Mouse (Mus musculus): ENCODE measurements around the gene Gabrd. TPM values are rescaled to one million over a fixed set of nuclear protein-coding genes. Genes with fewer than 3 reads are reported as not detected.
A peak's percentile ranks its signal among the peaks of the same experiment; 100 is the strongest.

Gene Gabrd
- polyA plus RNA-seq, 1 experiment from 2014 or later: not detected

DNA sequence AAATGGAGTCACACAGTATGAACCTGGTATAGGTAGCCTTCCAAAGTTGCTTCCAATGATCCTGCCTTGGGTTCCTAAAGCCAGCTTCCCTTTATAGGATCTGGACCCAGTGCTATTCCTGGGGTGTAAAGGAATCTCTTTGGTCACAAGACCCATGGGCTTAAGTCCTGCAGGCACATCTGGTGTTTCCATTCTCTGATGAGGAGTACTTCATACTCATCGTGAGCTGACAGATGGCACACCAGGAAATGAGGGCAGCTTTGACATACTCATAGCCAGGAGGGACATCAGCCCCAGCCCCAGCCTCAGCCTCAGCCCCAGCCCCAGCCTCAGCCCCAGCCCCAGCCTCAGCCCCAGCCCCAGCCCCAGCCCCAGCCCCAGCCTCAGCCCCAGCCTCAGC, 4.6 kb upstream of the Gabrd start:
- WGBS: 72% methylated on average over 1 of the region's 1 CpGs
- ATAC-seq (replicated peaks; ENCODE audit: insufficient number of reproducible peaks, low FRiP score, low TSS enrichment, low read depth) (no peak), DNase-seq (ENCODE audit: low spot score) (no peak)
- H3K9ac ChIP-seq (replicated peaks; ENCODE audit: low read length): no peak overlapping the region
- no peak overlapping the region for H3K27ac ChIP-seq (replicated peaks; ENCODE audit: low read depth, low read length)
- no peaks in the 10 kb centered on the region for H3K9me3 ChIP-seq (replicated peaks; ENCODE audit: control insufficient read depth, low read length)
- H3K4me3 ChIP-seq (ENCODE audit: low read depth, low read length): no peak overlapping the region
- H3K4me2 ChIP-seq (ENCODE audit: low read depth, low read length): no peak overlapping the region
- no peaks in the 10 kb centered on the region for H3K4me1 ChIP-seq (ENCODE audit: control insufficient read depth, insufficient read depth, low read length)
- H3K27me3 ChIP-seq (ENCODE audit: control insufficient read depth, insufficient read depth, low read length): peaks cover 8% of the 10 kb centered on the region
- no peaks in the 10 kb centered on the region for H3K36me3 ChIP-seq (replicated peaks; ENCODE audit: control insufficient read depth, insufficient read depth, low read depth, low read length)

DNA sequence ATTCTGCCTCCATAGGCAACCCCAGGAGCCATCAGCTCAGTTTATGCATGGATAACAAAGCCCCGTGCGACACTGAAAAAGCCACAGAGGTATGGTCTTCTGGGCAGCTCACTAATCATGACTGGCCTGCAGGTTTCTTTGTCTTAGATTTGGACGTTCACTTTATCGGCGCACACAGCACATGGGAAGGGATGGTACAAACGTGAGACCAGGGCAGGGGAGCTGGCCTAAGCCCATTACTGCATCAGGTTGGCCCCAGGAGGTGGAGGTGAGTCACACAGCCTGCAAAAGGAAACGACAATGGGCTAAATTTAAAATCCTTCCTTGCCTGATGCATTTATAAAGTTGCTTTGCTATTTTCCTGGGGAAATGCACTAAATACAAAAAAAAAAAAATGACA, 3.2 kb upstream of the Gabrd start:
- H3K9me3 ChIP-seq (replicated peaks; ENCODE audit: control insufficient read depth, low read length): no peaks in the 10 kb centered on the region
- no peak overlapping the region for H3K9ac ChIP-seq (replicated peaks; ENCODE audit: low read length)
- H3K4me3 ChIP-seq (ENCODE audit: low read depth, low read length): no peak overlapping the region
- WGBS: 70% methylated on average over 7 of the region's 7 CpGs
- DNase-seq (ENCODE audit: low spot score) (no peak), ATAC-seq (replicated peaks; ENCODE audit: insufficient number of reproducible peaks, low FRiP score, low TSS enrichment, low read depth) (no peak)
- no peaks in the 10 kb centered on the region for H3K4me1 ChIP-seq (ENCODE audit: control insufficient read depth, insufficient read depth, low read length)
- no peak overlapping the region for H3K27ac ChIP-seq (replicated peaks; ENCODE audit: low read depth, low read length)
- peaks cover 15% of the 10 kb centered on the region for H3K27me3 ChIP-seq (ENCODE audit: control insufficient read depth, insufficient read depth, low read length)
- H3K4me2 ChIP-seq (ENCODE audit: low read depth, low read length): no peak overlapping the region
- no peaks in the 10 kb centered on the region for H3K36me3 ChIP-seq (replicated peaks; ENCODE audit: control insufficient read depth, insufficient read depth, low read depth, low read length)

DNA sequence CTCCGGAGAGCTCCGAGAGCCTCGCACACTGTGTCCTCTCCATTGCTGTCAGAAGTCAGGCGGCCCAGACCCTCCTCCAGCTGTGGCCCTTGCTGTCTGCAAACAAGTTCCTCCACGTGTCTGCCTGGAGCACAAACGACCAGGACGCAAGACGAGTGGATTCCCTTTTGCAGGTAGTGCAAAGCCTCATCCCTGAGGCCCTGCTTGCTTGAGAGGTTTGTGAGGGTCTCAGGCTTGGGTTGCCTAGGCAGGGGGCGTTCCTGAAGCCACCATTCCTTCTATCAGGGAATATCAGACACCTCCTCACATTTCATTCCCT, 269 bp upstream of the Gabrd start:
- no peaks in the 10 kb centered on the region for H3K9me3 ChIP-seq (replicated peaks; ENCODE audit: control insufficient read depth, low read length)
- H3K4me1 ChIP-seq (ENCODE audit: control insufficient read depth, insufficient read depth, low read length): no peaks in the 10 kb centered on the region
- WGBS: 4% methylated on average over 9 of the region's 9 CpGs
- H3K4me3 ChIP-seq (ENCODE audit: low read depth, low read length): peak overlapping the region; percentile 31
- H3K27ac ChIP-seq (replicated peaks; ENCODE audit: low read depth, low read length): no peak overlapping the region
- H3K27me3 ChIP-seq (ENCODE audit: control insufficient read depth, insufficient read depth, low read length): peaks cover 15% of the 10 kb centered on the region
- H3K4me2 ChIP-seq (ENCODE audit: low read depth, low read length): peak overlapping the region; percentile 64
- H3K36me3 ChIP-seq (replicated peaks; ENCODE audit: control insufficient read depth, insufficient read depth, low read depth, low read length): no peaks in the 10 kb centered on the region
- DNase-seq (ENCODE audit: low spot score) (no peak), ATAC-seq (replicated peaks; ENCODE audit: insufficient number of reproducible peaks, low FRiP score, low TSS enrichment, low read depth) (no peak)
- H3K9ac ChIP-seq (replicated peaks; ENCODE audit: low read length): no peak overlapping the region

DNA sequence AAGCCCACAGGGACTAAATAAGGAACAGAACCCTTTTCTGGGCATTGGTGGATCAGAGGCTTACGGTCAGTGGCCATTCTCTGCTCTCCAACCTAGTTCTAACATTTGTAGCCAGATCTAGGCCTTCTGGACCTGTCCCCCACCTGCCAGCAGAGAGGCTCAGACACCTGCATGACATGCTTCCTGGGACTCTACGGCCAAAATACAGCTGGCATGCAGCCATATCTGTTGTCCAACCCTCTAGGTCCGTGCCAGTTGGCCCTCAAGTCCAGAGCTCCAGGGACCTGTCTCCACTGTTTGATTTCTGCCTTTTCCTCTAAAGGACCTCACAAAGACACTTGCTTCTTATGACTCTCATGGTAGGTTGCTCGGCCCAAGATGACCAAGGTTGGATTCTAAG, 1.2 kb downstream of the Gabrd start:
- DNase-seq (ENCODE audit: low spot score) (no peak), ATAC-seq (replicated peaks; ENCODE audit: insufficient number of reproducible peaks, low FRiP score, low TSS enrichment, low read depth) (no peak)
- no peaks in the 10 kb centered on the region for H3K36me3 ChIP-seq (replicated peaks; ENCODE audit: control insufficient read depth, insufficient read depth, low read depth, low read length)
- no peaks in the 10 kb centered on the region for H3K9me3 ChIP-seq (replicated peaks; ENCODE audit: control insufficient read depth, low read length)
- H3K27me3 ChIP-seq (ENCODE audit: control insufficient read depth, insufficient read depth, low read length): peaks cover 15% of the 10 kb centered on the region
- H3K9ac ChIP-seq (replicated peaks; ENCODE audit: low read length): no peak overlapping the region
- no peaks in the 10 kb centered on the region for H3K4me1 ChIP-seq (ENCODE audit: control insufficient read depth, insufficient read depth, low read length)
- no peak overlapping the region for H3K4me3 ChIP-seq (ENCODE audit: low read depth, low read length)
- no peak overlapping the region for H3K4me2 ChIP-seq (ENCODE audit: low read depth, low read length)
- WGBS: 87% methylated on average over 4 of the region's 4 CpGs
- H3K27ac ChIP-seq (replicated peaks; ENCODE audit: low read depth, low read length): no peak overlapping the region

DNA sequence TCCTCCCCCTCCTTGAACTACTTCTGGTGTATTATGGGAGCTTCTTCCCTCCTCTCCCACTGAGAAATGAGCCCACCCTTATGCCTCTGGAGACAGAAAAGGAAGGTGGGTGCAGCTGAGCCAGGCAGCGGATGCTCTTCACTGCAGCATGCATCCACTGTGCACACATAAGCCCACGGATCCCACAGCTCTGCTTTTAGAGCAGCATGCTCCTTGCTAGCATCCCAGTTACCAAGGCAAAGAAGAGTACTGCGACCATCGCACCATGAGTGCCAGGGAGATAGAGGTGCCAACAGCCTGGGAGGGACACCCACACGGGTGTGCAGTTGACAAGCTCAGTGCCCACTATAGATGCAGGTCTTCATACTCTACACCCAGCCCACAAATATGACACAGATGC, 2.4 kb downstream of the Gabrd start:
- no peaks in the 10 kb centered on the region for H3K4me1 ChIP-seq (ENCODE audit: control insufficient read depth, insufficient read depth, low read length)
- ATAC-seq (replicated peaks; ENCODE audit: insufficient number of reproducible peaks, low FRiP score, low TSS enrichment, low read depth) (no peak), DNase-seq (ENCODE audit: low spot score) (no peak)
- WGBS: 79% methylated on average over 5 of the region's 5 CpGs
- no peak overlapping the region for H3K27ac ChIP-seq (replicated peaks; ENCODE audit: low read depth, low read length)
- H3K4me3 ChIP-seq (ENCODE audit: low read depth, low read length): no peak overlapping the region
- no peak overlapping the region for H3K4me2 ChIP-seq (ENCODE audit: low read depth, low read length)
- no peaks in the 10 kb centered on the region for H3K36me3 ChIP-seq (replicated peaks; ENCODE audit: control insufficient read depth, insufficient read depth, low read depth, low read length)
- peaks cover 15% of the 10 kb centered on the region for H3K27me3 ChIP-seq (ENCODE audit: control insufficient read depth, insufficient read depth, low read length)
- H3K9ac ChIP-seq (replicated peaks; ENCODE audit: low read length): no peak overlapping the region
- no peaks in the 10 kb centered on the region for H3K9me3 ChIP-seq (replicated peaks; ENCODE audit: control insufficient read depth, low read length)

DNA sequence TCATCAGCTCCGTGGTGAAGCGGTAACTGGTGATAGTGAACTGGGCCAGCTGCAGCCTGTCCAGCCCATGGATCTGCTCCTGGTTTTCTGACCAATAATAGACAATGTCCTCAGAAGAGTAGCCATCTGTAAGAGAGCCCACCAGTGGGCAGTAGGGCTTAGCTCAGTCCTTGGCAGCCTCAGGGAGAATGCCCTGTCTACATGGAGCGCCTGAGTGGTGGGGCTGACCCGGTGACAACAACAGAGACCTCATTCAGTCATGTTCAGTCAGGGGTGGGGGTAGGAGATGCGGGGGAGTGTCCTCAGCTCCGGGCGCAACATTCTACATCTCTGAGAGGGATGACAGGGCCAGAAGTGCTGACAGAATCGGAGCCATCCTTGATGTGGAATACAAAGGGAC, 10.7 kb downstream of the Gabrd start:
- no peak overlapping the region for H3K27ac ChIP-seq (replicated peaks; ENCODE audit: low read depth, low read length)
- no peaks in the 10 kb centered on the region for H3K4me1 ChIP-seq (ENCODE audit: control insufficient read depth, insufficient read depth, low read length)
- WGBS: 71% methylated on average over 8 of the region's 8 CpGs
- H3K4me2 ChIP-seq (ENCODE audit: low read depth, low read length): no peak overlapping the region
- no peak overlapping the region for H3K9ac ChIP-seq (replicated peaks; ENCODE audit: low read length)
- ATAC-seq (replicated peaks; ENCODE audit: insufficient number of reproducible peaks, low FRiP score, low TSS enrichment, low read depth): no peak
- H3K36me3 ChIP-seq (replicated peaks; ENCODE audit: control insufficient read depth, insufficient read depth, low read depth, low read length): no peaks in the 10 kb centered on the region
- DNase-seq (ENCODE audit: low spot score): no peak
- no peaks in the 10 kb centered on the region for H3K27me3 ChIP-seq (ENCODE audit: control insufficient read depth, insufficient read depth, low read length)
- no peak overlapping the region for H3K4me3 ChIP-seq (ENCODE audit: low read depth, low read length)
- no peaks in the 10 kb centered on the region for H3K9me3 ChIP-seq (replicated peaks; ENCODE audit: control insufficient read depth, low read length)

DNA sequence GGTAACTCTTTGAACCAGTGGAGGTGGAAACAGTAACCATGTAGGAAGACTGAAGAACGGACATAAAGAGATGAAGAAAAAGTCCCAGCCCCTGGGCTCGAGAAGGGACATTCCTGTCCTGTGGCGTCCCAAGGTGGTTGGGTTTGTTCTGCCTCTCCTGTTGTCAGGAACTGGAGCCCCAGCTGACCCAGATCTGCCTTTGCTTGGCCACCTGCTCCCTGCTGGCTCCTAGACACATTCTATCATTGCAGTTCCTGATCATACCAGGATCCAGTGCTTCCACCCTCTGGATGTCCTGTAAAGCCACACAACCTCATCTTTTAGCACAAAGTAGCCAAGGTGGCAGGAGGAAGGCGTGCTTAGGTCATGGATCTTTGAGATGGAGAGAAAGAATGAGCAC, 14.6 kb downstream of the Gabrd start:
- Histone ChIP-seq H3K36me3 (replicated peaks; ENCODE audit: control insufficient read depth, insufficient read depth, low read depth, low read length) (no peaks in the 10 kb centered on the region), H3K4me1 (ENCODE audit: control insufficient read depth, insufficient read depth, low read length) (no peaks in the 10 kb centered on the region), H3K4me3 (ENCODE audit: low read depth, low read length) (no peak overlapping the region), H3K9me3 (replicated peaks; ENCODE audit: control insufficient read depth, low read length) (no peaks in the 10 kb centered on the region), H3K9ac (replicated peaks; ENCODE audit: low read length) (no peak overlapping the region), H3K27ac (replicated peaks; ENCODE audit: low read depth, low read length) (no peak overlapping the region), H3K27me3 (ENCODE audit: control insufficient read depth, insufficient read depth, low read length) (no peaks in the 10 kb centered on the region), H3K4me2 (ENCODE audit: low read depth, low read length) (no peak overlapping the region)
- WGBS: 82% methylated on average over 4 of the region's 4 CpGs
- DNase-seq (ENCODE audit: low spot score) (no peak), ATAC-seq (replicated peaks; ENCODE audit: insufficient number of reproducible peaks, low FRiP score, low TSS enrichment, low read depth) (no peak)

DNA sequence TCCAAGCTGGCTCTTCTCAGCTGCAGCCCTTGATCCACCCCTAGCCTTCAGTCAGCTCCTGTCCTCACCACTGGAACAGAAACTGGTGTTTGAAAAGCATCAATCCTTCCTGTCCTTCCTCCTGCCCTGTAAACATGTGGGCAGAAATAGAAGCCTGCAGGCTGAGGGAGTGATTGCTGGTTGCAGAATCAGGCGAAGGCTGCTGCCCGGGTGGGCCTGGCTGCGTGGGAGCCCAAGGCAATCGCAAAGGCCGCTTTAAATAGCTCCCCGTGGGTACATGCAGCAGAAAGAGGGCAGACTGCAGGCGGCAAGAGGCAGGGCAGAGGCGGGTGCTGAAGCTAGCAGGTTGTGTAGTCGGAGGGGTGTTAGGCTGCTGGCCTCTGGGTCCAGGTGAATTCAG, 15.2 kb downstream of the Gabrd start:
- Histone ChIP-seq H3K4me1 (ENCODE audit: control insufficient read depth, insufficient read depth, low read length) (no peaks in the 10 kb centered on the region), H3K36me3 (replicated peaks; ENCODE audit: control insufficient read depth, insufficient read depth, low read depth, low read length) (no peaks in the 10 kb centered on the region), H3K27ac (replicated peaks; ENCODE audit: low read depth, low read length) (no peak overlapping the region), H3K9ac (replicated peaks; ENCODE audit: low read length) (no peak overlapping the region), H3K4me2 (ENCODE audit: low read depth, low read length) (no peak overlapping the region), H3K4me3 (ENCODE audit: low read depth, low read length) (no peak overlapping the region), H3K27me3 (ENCODE audit: control insufficient read depth, insufficient read depth, low read length) (no peaks in the 10 kb centered on the region), H3K9me3 (replicated peaks; ENCODE audit: control insufficient read depth, low read length) (no peaks in the 10 kb centered on the region)
- no peak for DNase-seq (ENCODE audit: low spot score)
- WGBS: 18% methylated on average over 9 of the region's 9 CpGs
- no peak for ATAC-seq (replicated peaks; ENCODE audit: insufficient number of reproducible peaks, low FRiP score, low TSS enrichment, low read depth)

DNA sequence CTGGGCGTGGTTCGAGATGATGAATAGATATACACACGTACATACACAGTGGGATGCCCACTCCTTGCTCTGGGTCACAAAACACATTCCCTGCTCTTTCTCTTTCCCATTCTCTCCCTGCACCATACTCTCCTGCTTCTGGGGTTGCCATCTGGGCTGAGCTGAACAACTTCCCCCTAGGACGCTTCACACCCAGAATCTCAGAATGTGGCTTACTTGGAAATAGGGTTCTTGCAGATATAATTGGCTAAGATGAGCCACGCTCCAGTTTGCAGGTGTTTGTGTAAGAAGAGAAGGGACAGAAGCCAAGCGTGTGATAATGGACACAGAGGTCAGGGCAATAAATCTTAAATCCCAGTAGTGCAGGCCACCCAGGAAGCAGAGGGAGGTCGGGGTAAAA, 15.9 kb downstream of the Gabrd start:
- H3K27me3 ChIP-seq (ENCODE audit: control insufficient read depth, insufficient read depth, low read length): no peaks in the 10 kb centered on the region
- 64% methylated on average over 7 of the region's 7 CpGs for WGBS
- no peaks in the 10 kb centered on the region for H3K36me3 ChIP-seq (replicated peaks; ENCODE audit: control insufficient read depth, insufficient read depth, low read depth, low read length)
- H3K4me2 ChIP-seq (ENCODE audit: low read depth, low read length): no peak overlapping the region
- no peak overlapping the region for H3K9ac ChIP-seq (replicated peaks; ENCODE audit: low read length)
- H3K4me1 ChIP-seq (ENCODE audit: control insufficient read depth, insufficient read depth, low read length): no peaks in the 10 kb centered on the region
- DNase-seq (ENCODE audit: low spot score): no peak
- no peaks in the 10 kb centered on the region for H3K9me3 ChIP-seq (replicated peaks; ENCODE audit: control insufficient read depth, low read length)
- H3K4me3 ChIP-seq (ENCODE audit: low read depth, low read length): no peak overlapping the region
- no peak for ATAC-seq (replicated peaks; ENCODE audit: insufficient number of reproducible peaks, low FRiP score, low TSS enrichment, low read depth)
- no peak overlapping the region for H3K27ac ChIP-seq (replicated peaks; ENCODE audit: low read depth, low read length)

Data from embryonic facial prominence, embryonic 11.5 days (tissue).